Mouse (Mus musculus) forebrain, embryonic 13.5 days (tissue): ENCODE measurements around the gene Ezr. TPM values are rescaled to one million over a fixed set of nuclear protein-coding genes. Genes with fewer than 3 reads are reported as not detected.

Experiments used
- ATAC-seq: fragments of 200-750 bp; cut with Nextera tagmentation; 2 replicates; pipeline ENCODE4 v1.8.0; 2017
- H3K27ac ChIP-seq: fragments of 300-500 bp; sonication (generic); 2 replicates; pipeline ENCODE4 v1.5.1; 2015; ENCODE audit warnings: inconsistent platforms, mild to moderate bottlenecking, moderate library complexity
- H3K27me3 ChIP-seq: fragments of 300-500 bp; sonication (generic); 2 replicates; pipeline ENCODE4 v1.6.1; 2015; ENCODE audit warnings: mild to moderate bottlenecking, inconsistent platforms
- H3K36me3 ChIP-seq: fragments of 300-500 bp; sonication (generic); 2 replicates; pipeline ENCODE4 v1.6.1; 2015; ENCODE audit warnings: mild to moderate bottlenecking, inconsistent platforms; ENCODE audit not compliant: poor library complexity, severe bottlenecking
- H3K4me1 ChIP-seq: fragments of 300-500 bp; sonication (generic); 2 replicates; pipeline ENCODE4 v1.6.1; 2015; ENCODE audit warnings: inconsistent platforms
- H3K4me2 ChIP-seq: fragments of 300-500 bp; sonication (generic); 2 replicates; pipeline ENCODE4 v1.6.1; 2015; ENCODE audit warnings: inconsistent platforms, mild to moderate bottlenecking, moderate library complexity
- H3K4me3 ChIP-seq: fragments of 300-500 bp; sonication (generic); 2 replicates; pipeline ENCODE4 v1.5.1; 2015; ENCODE audit warnings: mild to moderate bottlenecking, inconsistent platforms
- H3K9ac ChIP-seq: fragments of 300-500 bp; sonication (generic); 2 replicates; pipeline ENCODE4 v1.6.1; 2015; ENCODE audit warnings: mild to moderate bottlenecking, inconsistent platforms
- H3K9me3 ChIP-seq: fragments of 300-500 bp; sonication (generic); replicated peaks from 2 replicates; pipeline ENCODE4 v1.6.1; 2016; ENCODE audit warnings: inconsistent platforms
- WGBS: fragments of 180-500 bp; shearing (Covaris S2); methylation state at CpG from one replicate; pipeline ENCODE4 v1.1.7; 2015; 5-methylcytosine and 5-hydroxymethylcytosine counted together
- polyA plus RNA-seq: library from polyadenylated mRNA; unstranded; fragments of >200 nt; fragmentation: Nextera tagmentation; extraction: Ambion mirVana; gene quantifications from 2 replicates; pipeline ENCODE4 v1.2.1, GENCODE M21; 2015

Gene Ezr
- polyA plus RNA-seq, 1 experiment from 2014 or later, result 113 TPM

GRCm38 (mm10) chr17:6739266-6739665, 43.3 kb downstream of the Ezr start:
- H3K4me2 ChIP-seq, result no peak overlapping the region
- H3K9me3 ChIP-seq, result no peaks in the 10 kb centered on the region
- no peaks in the 10 kb centered on the region for H3K27me3 ChIP-seq
- no peak for ATAC-seq
- H3K4me1 ChIP-seq, result peaks cover 40% of the 10 kb centered on the region
- peaks cover 49% of the 10 kb centered on the region for H3K36me3 ChIP-seq
- whole genome bisulfite sequencing, result 92% methylated on average over 13 of the region's 13 CpGs
- no peak overlapping the region for H3K9ac ChIP-seq
- H3K27ac ChIP-seq, result no peak overlapping the region
- no peak overlapping the region for H3K4me3 ChIP-seq

- Histone ChIP-seq H3K4me2 (no peak overlapping the region), H3K4me3 (no peak overlapping the region), H3K36me3 (peaks cover 48% of the 10 kb centered on the region), H3K9me3 (no peaks in the 10 kb centered on the region), H3K27ac (no peak overlapping the region), H3K27me3 (no peaks in the 10 kb centered on the region), H3K9ac (no peak overlapping the region), H3K4me1 (peaks cover 40% of the 10 kb centered on the region)
- no peak for ATAC-seq
- 88% methylated on average over 7 of the region's 7 CpGs for WGBS
Observed at GRCm38 (mm10) chr17:6738836-6739235, 43.7 kb downstream of the Ezr start.

- ATAC-seq, result no peak
- peak overlapping the region; percentile 25; the same call in 1 of the 2 replicates for H3K27ac ChIP-seq
- peaks cover 38% of the 10 kb centered on the region for H3K4me1 ChIP-seq
- 61% methylated on average over 12 of the region's 12 CpGs for WGBS
- H3K4me3 ChIP-seq, result no peak overlapping the region
- peaks cover 39% of the 10 kb centered on the region for H3K36me3 ChIP-seq
- H3K9ac ChIP-seq, result no peak overlapping the region
- H3K4me2 ChIP-seq, result no peak overlapping the region
- no peaks in the 10 kb centered on the region for H3K27me3 ChIP-seq
- no peaks in the 10 kb centered on the region for H3K9me3 ChIP-seq
Observed at GRCm38 (mm10) chr17:6737273-6737997, 45.1 kb downstream of the Ezr start.

- no peak; the same call in 1 of the 2 replicates for ATAC-seq
Observed at GRCm38 (mm10) chr17:6736306-6737272, 46.0 kb downstream of the Ezr start.

GRCm38 (mm10) chr17:6734746-6735441, 47.7 kb downstream of the Ezr start:
- no peak overlapping the region for H3K27ac ChIP-seq
- no peak overlapping the region for H3K9ac ChIP-seq
- H3K9me3 ChIP-seq, result no peaks in the 10 kb centered on the region
- peaks cover 14% of the 10 kb centered on the region for H3K36me3 ChIP-seq
- peaks cover 23% of the 10 kb centered on the region for H3K4me1 ChIP-seq
- no peaks in the 10 kb centered on the region for H3K27me3 ChIP-seq
- no peak overlapping the region for H3K4me3 ChIP-seq
- ATAC-seq, result no peak
- no peak overlapping the region for H3K4me2 ChIP-seq
- 96% methylated on average over 12 of the region's 12 CpGs for WGBS

More at GRCm38 (mm10) chr17:6736306-6737272, 46.0 kb downstream of the Ezr start:
- Histone ChIP-seq H3K27me3 (no peaks in the 10 kb centered on the region), H3K36me3 (peaks cover 31% of the 10 kb centered on the region), H3K9ac (no peak overlapping the region), H3K4me2 (no peak overlapping the region), H3K27ac (peak overlapping the region; percentile 25; the same call in 1 of the 2 replicates), H3K4me1 (peaks cover 29% of the 10 kb centered on the region), H3K4me3 (no peak overlapping the region), H3K9me3 (no peaks in the 10 kb centered on the region)
- WGBS, result 15% methylated on average over 15 of the region's 15 CpGs

- Histone ChIP-seq H3K27ac (no peak overlapping the region), H3K9ac (no peak overlapping the region), H3K4me3 (no peak overlapping the region), H3K36me3 (no peaks in the 10 kb centered on the region), H3K9me3 (no peaks in the 10 kb centered on the region), H3K4me2 (no peak overlapping the region), H3K27me3 (no peaks in the 10 kb centered on the region), H3K4me1 (peaks cover 34% of the 10 kb centered on the region)
- whole genome bisulfite sequencing, result 94% methylated on average over 10 of the region's 10 CpGs
- ATAC-seq, result no peak
Observed at GRCm38 (mm10) chr17:6733322-6733875, 49.2 kb downstream of the Ezr start.

GRCm38 (mm10) chr17:6732665-6733064, 49.9 kb downstream of the Ezr start:
- Histone ChIP-seq H3K9me3 (no peaks in the 10 kb centered on the region), H3K4me2 (no peak overlapping the region), H3K4me1 (peaks cover 33% of the 10 kb centered on the region), H3K9ac (no peak overlapping the region), H3K27ac (no peak overlapping the region), H3K36me3 (no peaks in the 10 kb centered on the region), H3K27me3 (no peaks in the 10 kb centered on the region), H3K4me3 (no peak overlapping the region)
- WGBS, result 89% methylated on average over 4 of the region's 4 CpGs
- no peak for ATAC-seq

- ATAC-seq, result no peak
- Histone ChIP-seq H3K36me3 (no peaks in the 10 kb centered on the region), H3K4me1 (peaks cover 22% of the 10 kb centered on the region), H3K9me3 (no peaks in the 10 kb centered on the region), H3K27ac (no peak overlapping the region), H3K4me3 (no peak overlapping the region), H3K9ac (no peak overlapping the region), H3K27me3 (no peaks in the 10 kb centered on the region), H3K4me2 (no peak overlapping the region)
- 85% methylated on average over 12 of the region's 12 CpGs for WGBS
Observed at GRCm38 (mm10) chr17:6731634-6732033, 51.0 kb downstream of the Ezr start.

- Histone ChIP-seq H3K4me2 (no peak overlapping the region), H3K36me3 (no peaks in the 10 kb centered on the region), H3K27ac (no peak overlapping the region), H3K4me1 (peaks cover 17% of the 10 kb centered on the region), H3K27me3 (no peaks in the 10 kb centered on the region), H3K9me3 (no peaks in the 10 kb centered on the region), H3K4me3 (no peak overlapping the region), H3K9ac (no peak overlapping the region)
- WGBS, result 82% methylated on average over 8 of the region's 8 CpGs
- no peak for ATAC-seq
Observed at GRCm38 (mm10) chr17:6731132-6731531, 51.5 kb downstream of the Ezr start.

GRCm38 (mm10) chr17:6729244-6729742, 53.3 kb downstream of the Ezr start:
- no peaks in the 10 kb centered on the region for H3K27me3 ChIP-seq
- H3K4me2 ChIP-seq, result no peak overlapping the region
- no peaks in the 10 kb centered on the region for H3K9me3 ChIP-seq
- peak overlapping the region; percentile 55 for H3K27ac ChIP-seq
- peaks cover 14% of the 10 kb centered on the region for H3K4me1 ChIP-seq
- no peaks in the 10 kb centered on the region for H3K36me3 ChIP-seq
- 9% methylated on average over 6 of the region's 6 CpGs for WGBS
- peak; percentile 93 for ATAC-seq
- H3K4me3 ChIP-seq, result no peak overlapping the region
- no peak overlapping the region for H3K9ac ChIP-seq

GRCm38 (mm10) chr17:6727996-6728610, 54.5 kb downstream of the Ezr start:
- H3K27ac ChIP-seq, result no peak overlapping the region
- H3K4me1 ChIP-seq, result peaks cover 14% of the 10 kb centered on the region
- H3K9me3 ChIP-seq, result no peaks in the 10 kb centered on the region
- H3K4me3 ChIP-seq, result no peak overlapping the region
- H3K36me3 ChIP-seq, result no peaks in the 10 kb centered on the region
- H3K9ac ChIP-seq, result no peak overlapping the region
- H3K27me3 ChIP-seq, result no peaks in the 10 kb centered on the region
- no peak overlapping the region for H3K4me2 ChIP-seq
- no peak for ATAC-seq
- 94% methylated on average over 12 of the region's 12 CpGs for WGBS
